Mouse (Mus musculus) forebrain, embryonic 12.5 days (tissue): ENCODE measurements around the gene Cd3g. TPM values are rescaled to one million over a fixed set of nuclear protein-coding genes. Genes with fewer than 3 reads are reported as not detected.

Experiments
- ATAC-seq: fragments of 200-750 bp; cut with Nextera tagmentation; 2 replicates; pipeline ENCODE4 v1.8.0; 2017; ENCODE audit warnings: moderate TSS enrichment; ENCODE audit not compliant: low FRiP score
- H3K27ac ChIP-seq: fragments of 300-500 bp; sonication (generic); 2 replicates; pipeline ENCODE4 v1.5.1; 2016; ENCODE audit warnings: mild to moderate bottlenecking
- H3K27me3 ChIP-seq: fragments of 300-500 bp; sonication (generic); 2 replicates; pipeline ENCODE4 v1.6.1; 2016; ENCODE audit warnings: mild to moderate bottlenecking
- H3K36me3 ChIP-seq: fragments of 300-500 bp; sonication (generic); replicated peaks from 2 replicates; pipeline ENCODE4 v1.6.1; 2016; ENCODE audit warnings: mild to moderate bottlenecking
- H3K4me1 ChIP-seq: fragments of 300-500 bp; sonication (generic); 2 replicates; pipeline ENCODE4 v1.6.1; 2016
- H3K4me2 ChIP-seq: fragments of 300-500 bp; sonication (generic); 2 replicates; pipeline ENCODE4 v1.6.1; 2016; ENCODE audit warnings: mild to moderate bottlenecking, moderate library complexity
- H3K4me3 ChIP-seq: fragments of 300-500 bp; sonication (generic); replicated peaks from 2 replicates; pipeline ENCODE4 v1.5.1; 2016; ENCODE audit warnings: mild to moderate bottlenecking
- H3K9ac ChIP-seq: fragments of 300-500 bp; sonication (generic); 2 replicates; pipeline ENCODE4 v1.6.1; 2016; ENCODE audit warnings: mild to moderate bottlenecking
- H3K9me3 ChIP-seq: fragments of 300-500 bp; sonication (generic); 2 replicates; pipeline ENCODE4 v1.6.1; 2016
- WGBS: fragments of 180-500 bp; shearing (Covaris S2); methylation state at CpG from one replicate; pipeline ENCODE4 v1.1.7; 2016; 5-methylcytosine and 5-hydroxymethylcytosine counted together
- polyA plus RNA-seq: library from polyadenylated mRNA; unstranded; fragments of >200 nt; fragmentation: Nextera tagmentation; extraction: Ambion mirVana; gene quantifications from 2 replicates; pipeline ENCODE4 v1.2.1, GENCODE M21; 2016

Cd3g gene
- polyA plus RNA-seq, 1 experiment from 2014 or later, result 0.19 TPM

GRCm38 (mm10) chr9:45007404-45007803, 27.2 kb upstream of the Cd3g start:
- no peak for ATAC-seq
- no peak overlapping the region for H3K4me2 ChIP-seq
- H3K4me3 ChIP-seq, result no peak overlapping the region
- no peak overlapping the region for H3K27ac ChIP-seq
- no peak overlapping the region for H3K9ac ChIP-seq
- no peaks in the 10 kb centered on the region for H3K36me3 ChIP-seq
- 81% methylated on average over 12 of the region's 12 CpGs for WGBS
- no peaks in the 10 kb centered on the region for H3K9me3 ChIP-seq
- H3K27me3 ChIP-seq, result peaks cover 6% of the 10 kb centered on the region; the same call in 1 of the 2 replicates
- H3K4me1 ChIP-seq, result no peaks in the 10 kb centered on the region

GRCm38 (mm10) chr9:45000249-45000648, 20.0 kb upstream of the Cd3g start:
- no peaks in the 10 kb centered on the region for H3K36me3 ChIP-seq
- no peak overlapping the region for H3K9ac ChIP-seq
- H3K4me3 ChIP-seq, result no peak overlapping the region
- no peak for ATAC-seq
- H3K4me2 ChIP-seq, result no peak overlapping the region
- H3K9me3 ChIP-seq, result no peaks in the 10 kb centered on the region
- H3K27ac ChIP-seq, result no peak overlapping the region
- H3K27me3 ChIP-seq, result peaks cover 9% of the 10 kb centered on the region; the same call in 1 of the 2 replicates
- WGBS, result 68% methylated on average over 3 of the region's 3 CpGs
- no peaks in the 10 kb centered on the region for H3K4me1 ChIP-seq

DNA sequence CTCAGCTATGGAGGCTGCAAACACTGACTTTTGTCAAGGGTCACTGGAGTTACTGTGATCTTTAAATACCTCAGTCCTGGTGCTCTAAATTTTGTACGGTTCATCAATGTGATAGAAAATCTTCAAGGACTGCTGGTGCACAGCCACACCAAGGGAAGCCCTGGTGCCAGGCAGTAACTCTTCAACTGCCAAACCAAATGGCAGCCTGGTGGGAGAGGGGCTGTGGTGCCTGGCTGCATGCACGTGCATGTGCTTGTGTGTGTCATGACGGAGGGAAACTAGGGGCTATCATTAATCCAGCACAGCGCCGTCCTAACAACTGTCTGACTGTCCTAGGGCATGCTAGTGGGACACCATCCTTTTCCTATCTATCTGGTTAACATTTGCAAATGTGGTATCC, 19.5 kb upstream of the Cd3g start:
- no peak overlapping the region for H3K9ac ChIP-seq
- H3K4me1 ChIP-seq, result no peaks in the 10 kb centered on the region
- H3K27ac ChIP-seq, result no peak overlapping the region
- H3K27me3 ChIP-seq, result peaks cover 7% of the 10 kb centered on the region; the same call in 1 of the 2 replicates
- H3K4me3 ChIP-seq, result no peak overlapping the region
- no peak for ATAC-seq
- no peak overlapping the region for H3K4me2 ChIP-seq
- 81% methylated on average over 5 of the region's 5 CpGs for WGBS
- no peaks in the 10 kb centered on the region for H3K36me3 ChIP-seq
- no peaks in the 10 kb centered on the region for H3K9me3 ChIP-seq

DNA sequence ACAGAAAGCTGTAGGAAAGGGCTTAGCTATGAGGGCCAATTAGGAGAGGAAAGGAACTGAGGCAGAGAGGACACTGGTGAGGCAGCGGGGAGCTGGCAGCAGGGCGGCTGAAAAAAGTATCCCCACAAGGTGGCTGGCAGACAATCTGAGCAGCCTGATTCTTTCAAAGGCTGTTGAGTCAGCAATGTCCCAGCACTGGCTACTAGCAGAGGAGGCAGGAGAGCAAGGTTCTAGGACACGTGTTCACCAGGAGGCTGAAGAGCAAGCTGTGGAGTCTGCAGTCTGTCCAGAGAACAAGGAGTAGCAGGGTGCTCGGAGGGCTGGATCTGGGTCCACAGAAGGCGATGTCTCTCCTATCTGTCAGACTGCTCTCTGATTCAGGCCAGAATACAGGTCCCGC, 18.9 kb upstream of the Cd3g start:
- Histone ChIP-seq H3K4me2 (no peak overlapping the region), H3K9me3 (no peaks in the 10 kb centered on the region), H3K4me1 (no peaks in the 10 kb centered on the region), H3K36me3 (no peaks in the 10 kb centered on the region), H3K9ac (no peak overlapping the region), H3K4me3 (no peak overlapping the region), H3K27ac (no peak overlapping the region), H3K27me3 (peaks cover 7% of the 10 kb centered on the region; the same call in 1 of the 2 replicates)
- no peak for ATAC-seq
- WGBS, result 49% methylated on average over 6 of the region's 6 CpGs

DNA sequence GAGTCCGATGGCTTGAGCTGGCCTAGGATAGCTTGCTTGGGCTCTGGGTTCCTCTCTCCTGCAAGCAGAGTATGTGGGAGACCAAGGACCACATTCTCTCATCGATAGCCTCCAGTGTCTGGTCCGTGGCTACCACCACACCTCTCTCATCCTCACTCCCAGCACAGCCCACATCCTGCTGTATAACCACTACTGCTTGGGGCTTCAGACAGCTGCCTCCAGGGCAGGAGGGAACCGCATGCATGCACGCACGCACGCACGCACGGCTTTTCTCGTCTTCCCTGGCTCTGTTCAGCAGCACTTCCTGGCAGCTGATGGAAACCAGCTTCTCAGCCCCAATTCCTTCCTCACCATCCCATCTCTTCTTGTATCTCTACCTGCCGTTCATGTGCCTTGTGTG, 17.9 kb upstream of the Cd3g start:
- Histone ChIP-seq H3K4me2 (no peak overlapping the region), H3K9ac (no peak overlapping the region), H3K27ac (no peak overlapping the region), H3K36me3 (no peaks in the 10 kb centered on the region), H3K27me3 (peaks cover 7% of the 10 kb centered on the region; the same call in 1 of the 2 replicates), H3K4me3 (no peak overlapping the region), H3K4me1 (no peaks in the 10 kb centered on the region), H3K9me3 (no peaks in the 10 kb centered on the region)
- 85% methylated on average over 11 of the region's 11 CpGs for WGBS
- ATAC-seq, result no peak

DNA sequence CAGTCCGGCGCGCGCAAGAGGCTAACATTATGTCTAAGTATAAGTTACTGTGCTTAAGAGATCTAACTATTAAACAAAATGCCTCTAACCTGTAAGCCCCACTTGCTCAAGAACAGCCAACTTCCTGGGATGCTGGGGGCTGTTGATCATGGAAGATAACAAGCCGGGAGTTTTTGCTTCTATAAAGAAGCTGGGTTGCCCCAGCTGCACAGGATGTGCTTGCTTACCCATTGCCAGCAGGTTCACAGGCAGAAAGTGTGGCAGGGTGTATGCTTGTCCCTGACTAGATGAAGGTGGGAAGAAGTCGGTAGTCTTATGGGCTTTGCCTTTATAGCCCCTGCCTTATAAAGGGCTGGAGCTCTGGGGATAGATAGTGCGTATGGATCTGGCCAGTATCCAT, 16.4 kb upstream of the Cd3g start:
- Histone ChIP-seq H3K9me3 (no peaks in the 10 kb centered on the region), H3K27ac (no peak overlapping the region), H3K4me3 (no peak overlapping the region), H3K27me3 (peaks cover 7% of the 10 kb centered on the region; the same call in 1 of the 2 replicates), H3K4me1 (no peaks in the 10 kb centered on the region), H3K36me3 (no peaks in the 10 kb centered on the region), H3K9ac (no peak overlapping the region), H3K4me2 (no peak overlapping the region)
- WGBS, result 93% methylated on average over 7 of the region's 7 CpGs
- no peak for ATAC-seq

DNA sequence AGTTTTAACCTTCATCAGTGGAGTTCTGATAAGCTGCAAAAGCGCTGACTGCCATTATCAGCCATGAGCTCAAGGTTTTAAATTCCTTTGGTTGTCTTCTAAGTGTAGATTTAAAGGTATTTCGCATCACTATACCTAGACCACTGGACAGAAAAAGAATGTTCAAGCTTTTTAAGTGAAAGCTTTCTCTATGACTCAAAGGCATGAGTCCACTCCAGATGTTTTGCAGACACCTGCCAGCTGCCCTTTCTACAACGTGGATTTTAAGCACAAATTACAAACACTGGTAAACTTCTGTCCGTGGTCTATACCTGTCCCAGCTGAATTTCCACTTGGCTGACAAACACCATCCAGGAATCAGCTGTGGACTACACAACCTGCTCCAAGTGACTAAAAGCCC, 14.7 kb upstream of the Cd3g start:
- no peak overlapping the region for H3K9ac ChIP-seq
- no peaks in the 10 kb centered on the region for H3K9me3 ChIP-seq
- no peaks in the 10 kb centered on the region for H3K36me3 ChIP-seq
- no peak overlapping the region for H3K27ac ChIP-seq
- peaks cover 2% of the 10 kb centered on the region; the same call in 1 of the 2 replicates for H3K27me3 ChIP-seq
- 76% methylated on average over 4 of the region's 4 CpGs for WGBS
- ATAC-seq, result no peak
- H3K4me1 ChIP-seq, result no peaks in the 10 kb centered on the region
- no peak overlapping the region for H3K4me2 ChIP-seq
- no peak overlapping the region for H3K4me3 ChIP-seq

DNA sequence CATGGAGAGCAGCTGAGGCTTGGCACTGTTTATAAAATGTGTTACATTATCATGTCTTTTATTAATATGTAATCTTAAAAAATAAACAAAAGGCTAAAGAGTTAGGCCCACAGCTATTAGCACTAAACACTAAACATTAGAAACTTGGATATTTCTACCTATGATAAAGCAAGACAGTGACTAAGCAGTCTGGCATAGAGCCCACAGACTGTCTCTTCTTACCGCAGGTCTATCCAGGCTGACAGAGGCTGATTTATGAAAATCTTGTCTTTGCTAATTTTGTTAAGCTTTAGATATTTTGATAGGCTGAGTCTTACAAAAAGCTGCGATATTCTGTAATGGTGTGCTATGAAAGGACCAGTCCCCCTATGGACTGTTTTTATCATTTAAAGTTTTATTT, 13.0 kb upstream of the Cd3g start:
- H3K4me3 ChIP-seq, result no peak overlapping the region
- no peaks in the 10 kb centered on the region for H3K9me3 ChIP-seq
- H3K4me1 ChIP-seq, result no peaks in the 10 kb centered on the region
- WGBS, result 97% methylated on average over 2 of the region's 2 CpGs
- no peak overlapping the region for H3K4me2 ChIP-seq
- H3K27me3 ChIP-seq, result 0 out of 2 replicates have a peak, but pooled peaks cover 5% of the 10 kb centered on the region
- H3K36me3 ChIP-seq, result no peaks in the 10 kb centered on the region
- ATAC-seq, result no peak
- H3K9ac ChIP-seq, result no peak overlapping the region
- no peak overlapping the region for H3K27ac ChIP-seq

- H3K9ac ChIP-seq, result no peak overlapping the region
- 0 out of 2 replicates have a peak, but pooled peaks cover 5% of the 10 kb centered on the region for H3K27me3 ChIP-seq
- H3K36me3 ChIP-seq, result no peaks in the 10 kb centered on the region
- no peak for ATAC-seq
- no peaks in the 10 kb centered on the region for H3K4me1 ChIP-seq
- no peaks in the 10 kb centered on the region for H3K9me3 ChIP-seq
- no peak overlapping the region for H3K4me2 ChIP-seq
- H3K4me3 ChIP-seq, result no peak overlapping the region
- H3K27ac ChIP-seq, result no peak overlapping the region
Measured at GRCm38 (mm10) chr9:44992271-44992670, 12.0 kb upstream of the Cd3g start.

DNA sequence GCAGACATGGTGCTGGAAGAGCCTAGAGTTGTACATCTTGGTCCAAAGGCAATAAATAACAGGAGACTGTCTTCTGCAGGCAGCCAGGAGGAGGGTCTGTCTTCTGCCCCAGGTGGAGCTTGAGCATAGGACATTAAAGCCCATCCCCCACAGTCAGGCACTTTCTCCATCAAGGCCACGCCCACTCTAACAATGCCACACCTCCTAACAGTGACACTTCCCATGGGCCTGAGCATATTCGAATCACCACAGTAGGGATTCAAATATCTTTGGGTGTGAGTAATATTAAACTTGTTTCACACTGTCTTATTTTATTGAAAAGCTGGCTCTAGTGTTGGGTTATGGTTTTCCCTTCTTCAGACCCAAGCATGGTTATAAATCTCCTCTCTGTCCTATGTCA, 11.6 kb upstream of the Cd3g start:
- no peaks in the 10 kb centered on the region for H3K36me3 ChIP-seq
- H3K4me2 ChIP-seq, result no peak overlapping the region
- 81% methylated on average over 2 of the region's 2 CpGs for WGBS
- H3K4me3 ChIP-seq, result no peak overlapping the region
- no peak overlapping the region for H3K9ac ChIP-seq
- no peaks in the 10 kb centered on the region for H3K4me1 ChIP-seq
- H3K27ac ChIP-seq, result no peak overlapping the region
- 0 out of 2 replicates have a peak, but pooled peaks cover 5% of the 10 kb centered on the region for H3K27me3 ChIP-seq
- no peaks in the 10 kb centered on the region for H3K9me3 ChIP-seq
- ATAC-seq, result no peak

DNA sequence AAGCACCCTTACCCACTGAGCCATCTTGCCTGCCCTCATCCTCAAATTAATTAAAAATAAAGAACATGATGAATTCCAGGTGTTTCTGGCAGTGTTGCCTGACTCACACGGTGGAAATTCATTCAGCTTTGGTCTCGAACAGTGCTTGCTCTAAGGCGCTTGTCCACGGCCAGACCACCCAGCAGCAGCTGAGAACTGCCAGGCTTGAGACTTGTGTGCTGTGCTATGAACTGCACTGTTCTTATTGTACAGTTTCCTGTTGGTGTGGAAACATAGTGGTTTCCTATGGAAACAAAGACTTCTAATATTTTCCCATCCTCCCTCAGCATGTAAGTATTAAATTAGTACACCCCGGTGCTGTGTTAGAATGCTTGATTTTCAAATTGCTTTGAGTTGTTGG, 6.7 kb upstream of the Cd3g start:
- Histone ChIP-seq H3K27me3 (0 out of 2 replicates have a peak, but pooled peaks cover 5% of the 10 kb centered on the region), H3K4me2 (no peak overlapping the region), H3K4me3 (no peak overlapping the region), H3K27ac (no peak overlapping the region), H3K9me3 (no peaks in the 10 kb centered on the region), H3K36me3 (no peaks in the 10 kb centered on the region), H3K9ac (no peak overlapping the region), H3K4me1 (no peaks in the 10 kb centered on the region)
- WGBS, result 81% methylated on average over 5 of the region's 5 CpGs
- ATAC-seq, result no peak

DNA sequence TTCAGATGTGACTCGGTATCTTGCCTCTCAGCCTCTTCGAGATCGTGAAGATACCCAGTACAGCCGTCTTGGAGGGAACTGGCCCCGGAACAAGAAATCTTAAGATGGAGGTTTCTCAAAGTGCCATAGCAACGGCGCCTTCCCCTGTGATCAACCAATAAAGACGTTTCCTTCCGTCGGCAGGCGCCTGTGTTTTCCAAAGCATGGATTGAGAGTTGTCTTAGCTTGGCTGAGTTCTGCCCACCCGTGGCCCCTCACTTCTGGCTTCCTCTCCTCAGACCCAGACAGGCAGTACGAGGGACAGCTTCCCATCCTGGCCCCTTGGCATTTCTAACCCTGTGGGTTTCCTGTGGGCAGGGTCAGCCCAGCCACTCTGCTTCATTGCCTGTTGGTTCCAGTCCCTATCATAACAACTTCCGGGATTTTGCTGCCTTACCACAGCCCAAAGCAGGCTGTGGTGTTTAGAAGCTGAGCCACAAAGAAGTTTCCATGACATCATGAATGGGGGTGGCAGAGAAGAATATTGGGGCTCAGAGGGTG, 6.1 kb upstream of the Cd3g start:
- H3K27me3 ChIP-seq, result 0 out of 2 replicates have a peak, but pooled peaks cover 5% of the 10 kb centered on the region
- H3K36me3 ChIP-seq, result no peaks in the 10 kb centered on the region
- ATAC-seq, result no peak
- no peak overlapping the region for H3K27ac ChIP-seq
- 78% methylated on average over 14 of the region's 14 CpGs for WGBS
- no peak overlapping the region for H3K9ac ChIP-seq
- H3K4me2 ChIP-seq, result no peak overlapping the region
- no peak overlapping the region for H3K4me3 ChIP-seq
- H3K4me1 ChIP-seq, result no peaks in the 10 kb centered on the region
- no peaks in the 10 kb centered on the region for H3K9me3 ChIP-seq

- no peak for ATAC-seq
- 79% methylated on average over 3 of the region's 3 CpGs for WGBS
- H3K27ac ChIP-seq, result no peak overlapping the region
Measured at GRCm38 (mm10) chr9:44985721-44986161, 5.5 kb upstream of the Cd3g start.

More at GRCm38 (mm10) chr9:44985721-44986161, 5.5 kb upstream of the Cd3g start:
- H3K4me2 ChIP-seq, result no peak overlapping the region
- no peaks in the 10 kb centered on the region for H3K9me3 ChIP-seq
- 0 out of 2 replicates have a peak, but pooled peaks cover 5% of the 10 kb centered on the region for H3K27me3 ChIP-seq
- H3K4me1 ChIP-seq, result no peaks in the 10 kb centered on the region
- no peak overlapping the region for H3K9ac ChIP-seq
- H3K36me3 ChIP-seq, result no peaks in the 10 kb centered on the region
- H3K4me3 ChIP-seq, result no peak overlapping the region
